Mouse (Mus musculus): ENCODE data around the gene Fmnl2. TPM values are rescaled to one million over a fixed set of nuclear protein-coding genes. Genes with fewer than 3 reads are reported as not detected.

The Fmnl2 gene
- total RNA-seq, 2 experiments from 2014 or later, result 42.9 to 47.5 TPM

DNA sequence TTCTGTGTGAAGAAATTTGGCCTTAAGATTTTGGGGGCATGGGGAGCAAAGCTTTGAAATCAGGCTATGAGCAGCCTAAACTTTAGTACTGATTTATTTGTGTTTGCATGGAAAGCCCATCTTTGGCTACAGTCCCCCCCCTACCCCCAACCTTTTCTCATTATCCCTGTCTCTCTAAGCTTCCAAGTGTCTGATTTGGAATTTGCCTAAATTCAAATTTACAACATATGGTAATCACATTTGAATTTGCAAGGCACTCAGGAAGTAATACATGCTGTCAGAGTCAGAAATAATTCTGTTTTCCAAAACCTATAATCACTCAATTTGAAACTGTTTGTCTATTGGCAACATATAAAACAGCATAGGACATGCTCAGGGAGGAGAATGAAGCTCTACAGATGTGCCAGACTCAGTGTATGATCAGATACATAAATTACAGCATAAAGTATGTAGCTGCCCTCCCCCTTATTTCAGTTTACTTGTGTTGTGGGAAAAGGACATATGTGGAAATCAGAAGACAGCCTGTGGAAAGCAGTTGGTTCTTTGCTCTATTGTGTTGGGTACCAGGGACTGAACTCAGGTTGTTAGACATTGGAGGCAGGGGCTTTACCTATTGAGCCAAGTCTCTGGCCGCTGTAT lies 190.2 kb downstream of the Fmnl2 start:
- no peak for DNase-seq

DNA sequence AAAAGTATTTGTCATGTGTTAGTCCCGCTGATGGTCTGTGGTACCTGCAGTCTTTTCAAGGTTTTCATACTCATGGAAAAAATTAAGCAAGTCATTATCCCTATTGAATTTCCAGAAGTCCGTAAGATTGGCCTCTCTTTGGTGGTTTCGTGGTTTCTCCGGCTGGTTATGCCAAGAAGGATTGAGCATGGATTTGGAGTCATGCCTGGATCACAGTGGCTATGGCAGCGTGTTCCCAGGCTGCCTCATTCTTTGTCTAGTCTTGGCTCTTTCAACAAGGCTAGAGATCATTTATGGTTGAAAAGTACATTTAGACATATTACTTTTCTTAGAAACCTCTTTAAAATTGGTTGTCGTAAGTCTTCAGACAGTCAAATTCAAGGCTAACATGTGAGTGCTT lies 192.7 kb downstream of the Fmnl2 start:
- DNase-seq, result no peak

- DNase-seq, result no peak
These were observed 193.8 kb downstream of the Fmnl2 start for GRCm38 (mm10) chr2:53051502-53051901.

GRCm38 (mm10) chr2:53053714-53054113 lies 196.1 kb downstream of the Fmnl2 start:
- DNase-seq, result no peak

DNA sequence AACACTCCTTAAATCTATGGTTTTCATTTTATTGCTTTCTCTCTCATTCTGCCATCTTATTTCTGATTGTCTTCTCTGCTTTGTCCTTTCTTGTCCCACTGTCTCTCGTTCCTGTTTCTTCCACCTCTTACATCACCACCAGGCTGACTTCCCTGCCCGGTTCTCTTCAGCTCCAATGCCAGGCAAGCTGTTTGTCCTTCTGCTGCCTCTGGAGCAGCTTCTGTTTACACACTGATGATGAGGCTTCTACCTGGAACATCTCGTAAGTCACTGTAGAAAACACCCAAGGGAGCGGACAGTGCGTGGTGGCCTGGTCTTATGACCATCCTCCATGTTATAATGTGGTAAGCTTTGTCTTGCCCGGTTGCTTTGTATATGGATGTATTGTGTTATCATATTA lies 198.9 kb downstream of the Fmnl2 start:
- no peak for DNase-seq

- DNase-seq, result no peak
These were observed 199.6 kb downstream of the Fmnl2 start for GRCm38 (mm10) chr2:53057291-53057690.

DNA sequence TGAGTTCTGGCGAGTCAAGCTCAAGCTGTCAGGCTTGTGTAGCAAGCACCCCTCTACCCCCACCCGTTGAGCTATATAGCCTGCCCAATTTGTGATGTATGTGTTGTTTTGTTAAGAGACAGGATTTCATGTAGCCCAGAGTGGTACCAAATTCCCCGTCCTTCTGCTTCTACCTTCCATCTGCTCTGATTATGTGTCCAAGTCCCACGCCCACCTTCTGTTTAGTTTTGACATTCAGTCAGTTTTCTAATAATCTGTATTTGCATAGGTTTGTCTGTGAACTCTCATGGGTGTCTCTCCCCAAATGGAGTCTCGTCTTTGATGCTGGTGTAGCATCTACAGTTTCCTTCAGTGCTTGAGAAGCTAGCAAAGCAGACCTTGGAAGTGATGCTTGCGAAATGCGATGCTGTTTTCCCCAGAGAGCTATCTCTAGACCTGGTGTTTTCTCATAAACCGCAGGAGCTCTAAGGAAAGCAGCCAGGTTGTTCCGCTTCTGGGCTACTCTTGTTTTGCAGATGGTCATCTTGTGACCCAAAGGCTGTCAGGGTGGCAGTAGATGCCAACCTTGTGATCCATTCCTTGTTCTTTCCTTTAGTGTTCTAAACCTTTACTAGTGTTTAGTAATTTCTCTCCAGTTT lies 203.8 kb downstream of the Fmnl2 start:
- DNase-seq, result peak; percentile 26 to 50

GRCm38 (mm10) chr2:53066973-53067372 lies 209.3 kb downstream of the Fmnl2 start:
- DNase-seq, result no peak

- DNase-seq, result no peak
These were observed 212.9 kb downstream of the Fmnl2 start for GRCm38 (mm10) chr2:53070607-53071006.

DNA sequence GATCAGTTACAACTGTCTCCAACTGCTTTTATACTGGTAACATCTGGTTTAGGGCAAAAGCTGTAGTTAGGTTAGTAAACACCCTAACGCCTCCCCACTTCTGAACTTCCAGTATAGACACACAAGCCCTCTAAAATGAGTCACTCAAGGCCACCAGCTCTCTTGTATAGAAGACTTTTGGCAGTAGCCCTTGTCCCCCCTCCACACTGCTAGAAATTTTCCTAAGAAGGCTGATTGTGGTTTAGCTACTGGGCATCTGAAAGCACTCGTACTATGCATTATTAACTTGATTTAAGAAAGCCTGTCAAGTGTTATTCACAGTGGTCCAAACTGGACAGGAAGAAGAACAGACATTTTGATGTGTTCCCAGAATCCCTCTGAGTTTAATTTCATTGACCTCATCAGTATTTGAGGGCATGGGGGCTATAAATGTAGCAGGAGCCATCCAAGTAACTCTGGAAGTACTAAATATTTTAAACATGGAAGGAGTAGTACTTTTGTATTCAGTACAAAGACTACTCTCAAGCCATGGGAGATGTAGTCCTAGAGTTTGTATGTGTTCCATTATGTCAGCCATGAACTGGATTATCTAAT lies 222.1 kb downstream of the Fmnl2 start:
- DNase-seq, result no peak

DNA sequence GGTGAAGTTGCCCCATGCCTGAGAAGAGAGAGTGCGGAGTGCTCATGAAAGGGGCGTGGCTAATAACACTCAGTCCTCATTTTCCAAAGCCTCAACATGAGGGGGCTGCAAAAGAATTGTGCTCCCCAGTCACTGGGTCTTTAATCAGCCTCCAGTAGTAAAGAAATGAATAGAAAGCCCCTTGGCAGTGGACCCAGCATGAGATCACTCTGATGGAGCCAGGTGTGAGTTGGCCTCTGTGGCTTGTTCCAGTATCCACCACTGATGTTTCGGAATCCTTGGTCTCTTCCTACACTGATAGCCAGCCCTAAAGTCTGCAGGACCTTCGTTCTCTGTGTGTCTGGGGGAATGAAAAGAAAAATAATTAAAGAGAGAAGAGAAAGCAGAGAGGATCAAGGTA lies 224.4 kb downstream of the Fmnl2 start:
- no peak for DNase-seq

GRCm38 (mm10) chr2:53082501-53082900 lies 224.8 kb downstream of the Fmnl2 start:
- DNase-seq, result no peak

- no peak for DNase-seq
These were observed 225.6 kb downstream of the Fmnl2 start for GRCm38 (mm10) chr2:53083241-53083640.

DNA sequence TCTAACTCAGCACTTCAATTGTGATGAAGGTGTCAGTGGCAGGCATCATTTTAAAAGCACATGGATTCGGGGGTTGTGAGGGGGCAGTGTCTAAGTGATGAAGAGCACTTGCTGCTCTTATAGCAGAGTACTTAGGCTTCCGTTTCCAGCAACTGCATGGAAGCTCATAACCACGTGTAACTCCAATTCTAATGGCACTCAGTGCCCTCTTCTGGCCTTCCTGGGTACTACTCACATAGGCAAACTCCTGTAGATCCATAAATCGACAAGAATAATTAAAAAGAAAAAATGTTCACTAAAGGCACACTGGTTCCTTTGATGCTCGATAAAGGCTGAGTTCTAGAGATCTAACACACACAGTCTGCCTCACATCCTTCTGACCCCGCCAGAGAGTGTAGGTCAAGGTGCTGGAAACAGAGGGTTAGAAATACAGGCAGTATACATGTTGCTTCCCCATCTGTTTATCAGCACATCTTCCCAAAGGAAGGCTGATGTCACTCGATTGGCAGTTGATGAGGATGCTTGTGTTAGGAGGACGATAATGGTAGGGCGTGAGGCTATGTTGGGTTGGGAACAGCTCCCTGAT lies 228.1 kb downstream of the Fmnl2 start:
- DNase-seq, result peak in 1 of 2 experiments; percentile 36

GRCm38 (mm10) chr2:53088744-53089143 lies 231.1 kb downstream of the Fmnl2 start:
- DNase-seq, result no peak

- DNase-seq, result no peak
These were observed 237.4 kb downstream of the Fmnl2 start for GRCm38 (mm10) chr2:53095031-53095430.

GRCm38 (mm10) chr2:53095489-53095888 lies 237.8 kb downstream of the Fmnl2 start:
- DNase-seq, result no peak

DNA sequence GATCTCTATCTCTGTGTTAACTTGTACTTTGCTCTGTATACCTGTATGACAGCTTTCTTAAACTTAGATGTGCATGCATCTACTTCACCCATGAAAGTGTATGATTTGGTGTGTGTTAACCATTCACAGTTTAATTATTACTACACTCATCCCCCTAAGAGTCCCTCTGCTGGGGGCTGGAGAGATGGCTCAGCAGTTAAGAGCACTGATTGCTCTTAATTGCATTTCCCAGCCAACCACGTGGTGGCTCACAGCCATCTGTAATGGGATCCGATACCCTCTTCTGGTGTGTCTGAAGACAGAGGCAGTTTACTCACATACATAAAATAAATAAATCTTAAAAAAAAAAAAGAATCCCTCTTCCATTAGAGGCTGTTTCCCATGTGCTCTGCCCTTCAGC lies 242.4 kb downstream of the Fmnl2 start:
- no peak for DNase-seq

- DNase-seq, result no peak
These were observed 244.5 kb downstream of the Fmnl2 start for GRCm38 (mm10) chr2:53101885-53102740.

DNA sequence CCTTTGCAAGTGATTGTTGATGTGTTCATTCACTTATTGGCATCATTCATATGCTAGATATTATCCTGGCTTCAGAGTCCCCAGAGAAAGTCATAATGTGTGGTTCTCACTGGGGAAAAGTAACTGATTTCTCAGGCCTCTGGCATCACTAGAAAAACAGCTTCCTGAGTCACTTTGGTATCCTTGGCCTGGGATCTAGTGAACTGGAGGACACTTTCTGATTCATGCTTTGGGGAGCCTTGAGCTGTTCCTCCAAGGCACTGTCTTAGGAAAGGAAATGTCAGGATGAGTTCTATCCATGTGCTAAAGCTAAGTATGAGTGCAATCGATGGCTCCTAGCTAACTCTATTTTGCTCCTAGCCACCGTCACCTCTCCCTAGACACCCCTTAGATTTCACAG lies 245.2 kb downstream of the Fmnl2 start:
- DNase-seq, result no peak

- no peak for DNase-seq
These were observed 247.7 kb downstream of the Fmnl2 start for GRCm38 (mm10) chr2:53105408-53105807.

- DNase-seq, result peak in 1 of 2 experiments; percentile 16
These were observed 248.4 kb downstream of the Fmnl2 start for GRCm38 (mm10) chr2:53106056-53106455.

GRCm38 (mm10) chr2:53106472-53106871 lies 248.8 kb downstream of the Fmnl2 start:
- no peak for DNase-seq

Measured in layer of hippocampus, postnatal 36 days (tissue).